Mouse (Mus musculus) erythroblast, adult 5-6 weeks (primary cell): Measurements from ENCODE around the gene Hnrnpc. TPM values are rescaled to one million over a fixed set of nuclear protein-coding genes. Genes with fewer than 3 reads are reported as not detected.
A peak's percentile ranks its signal among the peaks of the same experiment; 100 is the strongest.
"Not testable (repeated sequence)": the region's sequence is repeated elsewhere in the genome, so short reads cannot be mapped to it uniquely, and the experiment has no call there.

ENCODE experiments used
- ATAC-seq: replicated peaks from 2 replicates; pipeline ENCODE4 v1.8.0; 2016; ENCODE audit warnings: moderate number of reproducible peaks, mild to moderate bottlenecking, moderate TSS enrichment, inconsistent platforms; ENCODE audit not compliant: poor library complexity, low FRiP score, severe bottlenecking
- total RNA-seq, 2 experiments: library from RNA; stranded (forward) in 1 of 2; stranded (reverse) in 1 of 2; fragments of 150-400 nt in 1 of 2; fragments of 200-764, 138-1000 nt in 1 of 2; gene quantifications; 2 replicates each; pipeline versions ENCODE4 v1.2.3 to v1.2.4; 2015 to 2017; ENCODE audit warnings: low replicate concordance in 2 of 2

The Hnrnpc gene
- total RNA-seq, 2 experiments from 2014 or later = 143 to 197 TPM

- not testable (repeated sequence) for ATAC-seq
Observed at GRCm38 (mm10) chr14:52042359-52042758, 61.5 kb downstream of the Hnrnpc start, which contains the start of gene Olfr221. TSS of gene Olfr221 (minus strand) at chr14:52042459.

- no peak for ATAC-seq
Observed at GRCm38 (mm10) chr14:52039332-52039731, 64.5 kb downstream of the Hnrnpc start.

GRCm38 (mm10) chr14:52035926-52036325, 67.9 kb downstream of the Hnrnpc start:
- no peak for ATAC-seq

GRCm38 (mm10) chr14:52026342-52026741, 77.5 kb downstream of the Hnrnpc start:
- no peak for ATAC-seq

- peak; percentile 41 for ATAC-seq
Observed at GRCm38 (mm10) chr14:52024133-52024532, 79.7 kb downstream of the Hnrnpc start.

Other genes with a start within 250 kb of the Hnrnpc start
- gene Mettl17, start 219.2 kb downstream of the Hnrnpc start, total RNA-seq (2015; ENCODE audit: low replicate concordance) = 3.1 TPM in 1 of 2 replicates, not detected in the other
- gene Mettl17, start 219.2 kb downstream of the Hnrnpc start, total RNA-seq (2017; ENCODE audit: low replicate concordance) = 2.5 and 4.2 TPM in 2 replicates
- not detected in 2 replicates for gene Slc39a2, start 211.1 kb downstream of the Hnrnpc start, total RNA-seq (2015; ENCODE audit: low replicate concordance)
- gene Slc39a2, start 211.1 kb downstream of the Hnrnpc start, total RNA-seq (2017; ENCODE audit: low replicate concordance) = not detected in 2 replicates
- gene Ndrg2, start 189.9 kb downstream of the Hnrnpc start, total RNA-seq (2015; ENCODE audit: low replicate concordance) = 0.77 and 6.1 TPM in 2 replicates
- 5.3 and 6.4 TPM in 2 replicates for gene Ndrg2, start 189.9 kb downstream of the Hnrnpc start, total RNA-seq (2017; ENCODE audit: low replicate concordance)
- not detected in 2 replicates for gene Tppp2, start 185.6 kb downstream of the Hnrnpc start, total RNA-seq (2015; ENCODE audit: low replicate concordance)
- gene Tppp2, start 185.6 kb downstream of the Hnrnpc start, total RNA-seq (2017; ENCODE audit: low replicate concordance) = not detected in 2 replicates
- not detected in 2 replicates for gene Rnase13, start 181.3 kb downstream of the Hnrnpc start, total RNA-seq (2015; ENCODE audit: low replicate concordance)
- gene Rnase13, start 181.3 kb downstream of the Hnrnpc start, total RNA-seq (2017; ENCODE audit: low replicate concordance) = not detected in 2 replicates
- gene Arhgef40, start 119.3 kb downstream of the Hnrnpc start, total RNA-seq (2015; ENCODE audit: low replicate concordance) = 4.8 TPM in 1 of 2 replicates, not detected in the other
- 2.3 and 14.1 TPM in 2 replicates for gene Arhgef40, start 119.3 kb downstream of the Hnrnpc start, total RNA-seq (2017; ENCODE audit: low replicate concordance)
- not detected in 2 replicates for gene Tmem253, start 88.4 kb downstream of the Hnrnpc start, total RNA-seq (2015; ENCODE audit: low replicate concordance)
- gene Tmem253, start 88.4 kb downstream of the Hnrnpc start, total RNA-seq (2017; ENCODE audit: low replicate concordance) = not detected in 2 replicates
- gene Zfp219, start 83.3 kb downstream of the Hnrnpc start, total RNA-seq (2015; ENCODE audit: low replicate concordance) = 0.58 and 1.9 TPM in 2 replicates
- 3.1 and 3.8 TPM in 2 replicates for gene Zfp219, start 83.3 kb downstream of the Hnrnpc start, total RNA-seq (2017; ENCODE audit: low replicate concordance)
- not detected in 2 replicates for gene Olfr221, start 61.6 kb downstream of the Hnrnpc start, total RNA-seq (2015; ENCODE audit: low replicate concordance)
- 0.56 TPM in 1 of 2 replicates, not detected in the other for gene Olfr221, start 61.6 kb downstream of the Hnrnpc start, total RNA-seq (2017; ENCODE audit: low replicate concordance)
- gene Rpgrip1, start 6.7 kb upstream of the Hnrnpc start, total RNA-seq (2015; ENCODE audit: low replicate concordance) = 1.3 TPM in 1 of 2 replicates, not detected in the other
- gene Rpgrip1, start 6.7 kb upstream of the Hnrnpc start, total RNA-seq (2017; ENCODE audit: low replicate concordance) = 3.2 and 4.6 TPM in 2 replicates
- gene Supt16, start 93.4 kb upstream of the Hnrnpc start, total RNA-seq (2015; ENCODE audit: low replicate concordance) = 30.0 and 32.0 TPM in 2 replicates
- 76.2 and 103 TPM in 2 replicates for gene Supt16, start 93.4 kb upstream of the Hnrnpc start, total RNA-seq (2017; ENCODE audit: low replicate concordance)
- gene Chd8, start 153.8 kb upstream of the Hnrnpc start, total RNA-seq (2015; ENCODE audit: low replicate concordance) = 21.1 and 51.1 TPM in 2 replicates
- 22.7 and 42.8 TPM in 2 replicates for gene Chd8, start 153.8 kb upstream of the Hnrnpc start, total RNA-seq (2017; ENCODE audit: low replicate concordance)
- gene Tox4, start 175.1 kb upstream of the Hnrnpc start, total RNA-seq (2015; ENCODE audit: low replicate concordance) = 16.3 and 16.9 TPM in 2 replicates
- 11.3 and 16.0 TPM in 2 replicates for gene Tox4, start 175.1 kb upstream of the Hnrnpc start, total RNA-seq (2017; ENCODE audit: low replicate concordance)
- gene Rab2b, start 175.5 kb upstream of the Hnrnpc start, total RNA-seq (2015; ENCODE audit: low replicate concordance) = 6.7 and 10.8 TPM in 2 replicates
- 1.3 and 4.3 TPM in 2 replicates for gene Rab2b, start 175.5 kb upstream of the Hnrnpc start, total RNA-seq (2017; ENCODE audit: low replicate concordance)
- 6.7 and 22.4 TPM in 2 replicates for gene Mettl3, start 201.1 kb upstream of the Hnrnpc start, total RNA-seq (2015; ENCODE audit: low replicate concordance)
- gene Mettl3, start 201.1 kb upstream of the Hnrnpc start, total RNA-seq (2017; ENCODE audit: low replicate concordance) = 7.2 and 13.8 TPM in 2 replicates
- gene Sall2, start 224.7 kb upstream of the Hnrnpc start, total RNA-seq (2015; ENCODE audit: low replicate concordance) = not detected in 2 replicates
- 0.26 TPM in 1 of 2 replicates, not detected in the other for gene Sall2, start 224.7 kb upstream of the Hnrnpc start, total RNA-seq (2017; ENCODE audit: low replicate concordance)